Mouse (Mus musculus): ENCODE measurements around the gene Smco3. TPM values are rescaled to one million over a fixed set of nuclear protein-coding genes. Genes with fewer than 3 reads are reported as not detected.

Gene Smco3
- polyA plus RNA-seq, 1 experiment from 2014 or later, result 0.14 TPM

DNA sequence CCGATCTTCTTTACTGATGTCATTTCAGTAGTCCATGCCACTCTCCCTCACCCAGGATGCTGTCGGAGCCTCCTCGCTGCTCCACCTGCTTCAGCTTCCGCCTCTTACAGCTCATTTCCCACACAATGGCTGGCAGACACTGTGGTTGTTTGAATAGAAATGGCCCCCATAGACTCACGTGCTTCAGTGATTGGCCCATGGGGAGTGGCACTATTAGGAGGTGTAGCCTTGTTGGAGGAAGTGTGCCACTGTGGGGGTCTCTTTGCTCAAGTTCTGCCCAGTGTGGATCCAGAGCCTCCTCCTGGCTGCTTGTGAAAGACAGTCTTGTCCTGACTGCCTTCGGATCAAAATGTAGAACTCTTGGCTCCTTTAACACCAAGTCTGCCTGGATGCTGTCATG is 39.4 kb downstream of the Smco3 start:
- Histone ChIP-seq H3K4me3 (replicated peaks; ENCODE audit: low read depth, low read length) (no peak overlapping the region), H3K36me3 (ENCODE audit: control insufficient read depth, insufficient read depth, low read length) (no peaks in the 10 kb centered on the region), H3K4me1 (ENCODE audit: control insufficient read depth, insufficient read depth, low read length) (peaks cover 9% of the 10 kb centered on the region; the same call in 1 of the 2 replicates), H3K9me3 (ENCODE audit: control insufficient read depth, low read length) (no peaks in the 10 kb centered on the region), H3K9ac (replicated peaks; ENCODE audit: low read length) (no peak overlapping the region), H3K27me3 (ENCODE audit: control insufficient read depth, insufficient read depth, low read length) (no peaks in the 10 kb centered on the region), H3K27ac (replicated peaks; ENCODE audit: low read depth, low read length) (no peak overlapping the region), H3K4me2 (ENCODE audit: low read length) (no peak overlapping the region)
- DNase-seq (no peak), ATAC-seq (ENCODE audit: low FRiP score, low TSS enrichment) (no peak)
- WGBS, result 57% methylated on average over 6 of the region's 6 CpGs

DNA sequence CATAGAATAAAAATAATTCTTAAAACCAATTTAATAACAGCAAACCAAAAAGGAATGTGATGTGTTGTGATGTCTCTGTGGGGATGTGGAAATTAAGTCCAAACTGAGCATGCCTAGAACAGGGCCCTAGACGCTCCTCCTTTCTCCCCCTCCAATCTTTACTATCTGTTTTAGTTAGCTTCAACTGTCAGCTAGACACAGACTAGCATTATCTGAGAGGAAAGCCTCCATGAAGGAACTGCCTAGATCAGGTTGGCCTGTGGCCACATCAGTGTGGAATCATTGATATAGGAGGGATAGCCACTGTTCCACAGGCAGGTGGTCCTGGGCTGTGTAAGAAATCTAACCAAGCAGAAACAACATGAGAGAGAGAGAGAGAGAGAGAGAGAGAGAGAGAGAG is 40.1 kb downstream of the Smco3 start:
- no peak for ATAC-seq (ENCODE audit: low FRiP score, low TSS enrichment)
- WGBS, result 66% methylated on average over 1 of the region's 1 CpGs
- no peak for DNase-seq
- H3K36me3 ChIP-seq (ENCODE audit: control insufficient read depth, insufficient read depth, low read length), result no peaks in the 10 kb centered on the region
- H3K4me2 ChIP-seq (ENCODE audit: low read length), result no peak overlapping the region
- H3K9ac ChIP-seq (replicated peaks; ENCODE audit: low read length), result no peak overlapping the region
- no peaks in the 10 kb centered on the region for H3K9me3 ChIP-seq (ENCODE audit: control insufficient read depth, low read length)
- no peaks in the 10 kb centered on the region for H3K27me3 ChIP-seq (ENCODE audit: control insufficient read depth, insufficient read depth, low read length)
- H3K4me3 ChIP-seq (replicated peaks; ENCODE audit: low read depth, low read length), result no peak overlapping the region
- H3K27ac ChIP-seq (replicated peaks; ENCODE audit: low read depth, low read length), result no peak overlapping the region
- peaks cover 9% of the 10 kb centered on the region; the same call in 1 of the 2 replicates for H3K4me1 ChIP-seq (ENCODE audit: control insufficient read depth, insufficient read depth, low read length)

DNA sequence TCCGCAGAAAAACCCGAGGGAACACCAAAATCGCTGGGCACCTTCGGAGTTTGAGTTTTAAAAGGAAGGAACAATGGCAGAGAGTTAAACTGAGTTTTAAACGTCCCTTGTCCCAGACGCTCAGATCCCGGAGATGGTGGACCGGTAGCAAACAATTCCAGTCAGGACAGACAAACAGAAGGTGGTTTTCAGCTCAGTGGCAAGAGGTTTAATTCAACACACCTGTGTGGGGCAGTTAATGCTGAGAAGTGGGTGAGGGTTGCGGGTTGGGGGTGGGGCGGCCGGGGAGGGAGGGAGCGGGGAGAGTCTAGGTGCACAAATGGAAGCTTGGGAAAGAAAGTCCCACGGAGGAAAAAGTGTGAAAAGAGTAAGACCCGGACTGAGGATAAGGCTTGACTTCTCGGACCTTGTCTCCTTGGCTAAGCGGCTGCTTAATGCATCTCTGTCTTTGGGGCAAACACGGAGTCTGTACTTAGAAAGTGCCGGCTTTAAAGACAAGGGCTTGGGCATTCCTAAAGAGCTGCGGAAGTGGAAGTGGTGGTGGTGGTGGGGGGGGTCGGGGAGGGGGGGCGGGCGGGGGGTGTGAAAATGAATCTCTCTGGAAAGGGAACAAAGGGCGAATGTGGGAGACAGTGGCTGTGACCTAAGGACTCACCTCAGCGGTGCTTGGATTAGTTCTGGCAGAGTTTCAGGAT is 41.3 kb downstream of the Smco3 start:
- Histone ChIP-seq H3K27ac (replicated peaks; ENCODE audit: low read depth, low read length) (no peak overlapping the region), H3K9ac (replicated peaks; ENCODE audit: low read length) (peak overlapping the region; percentile 30), H3K27me3 (ENCODE audit: control insufficient read depth, insufficient read depth, low read length) (no peaks in the 10 kb centered on the region), H3K36me3 (ENCODE audit: control insufficient read depth, insufficient read depth, low read length) (no peaks in the 10 kb centered on the region), H3K9me3 (ENCODE audit: control insufficient read depth, low read length) (no peaks in the 10 kb centered on the region), H3K4me1 (ENCODE audit: control insufficient read depth, insufficient read depth, low read length) (peaks cover 9% of the 10 kb centered on the region; the same call in 1 of the 2 replicates), H3K4me2 (ENCODE audit: low read length) (peak overlapping the region; percentile 65), H3K4me3 (replicated peaks; ENCODE audit: low read depth, low read length) (peak overlapping the region; percentile 29)
- WGBS, result 1% methylated on average over 24 of the region's 24 CpGs
- DNase-seq (no peak), ATAC-seq (ENCODE audit: low FRiP score, low TSS enrichment) (no peak)

DNA sequence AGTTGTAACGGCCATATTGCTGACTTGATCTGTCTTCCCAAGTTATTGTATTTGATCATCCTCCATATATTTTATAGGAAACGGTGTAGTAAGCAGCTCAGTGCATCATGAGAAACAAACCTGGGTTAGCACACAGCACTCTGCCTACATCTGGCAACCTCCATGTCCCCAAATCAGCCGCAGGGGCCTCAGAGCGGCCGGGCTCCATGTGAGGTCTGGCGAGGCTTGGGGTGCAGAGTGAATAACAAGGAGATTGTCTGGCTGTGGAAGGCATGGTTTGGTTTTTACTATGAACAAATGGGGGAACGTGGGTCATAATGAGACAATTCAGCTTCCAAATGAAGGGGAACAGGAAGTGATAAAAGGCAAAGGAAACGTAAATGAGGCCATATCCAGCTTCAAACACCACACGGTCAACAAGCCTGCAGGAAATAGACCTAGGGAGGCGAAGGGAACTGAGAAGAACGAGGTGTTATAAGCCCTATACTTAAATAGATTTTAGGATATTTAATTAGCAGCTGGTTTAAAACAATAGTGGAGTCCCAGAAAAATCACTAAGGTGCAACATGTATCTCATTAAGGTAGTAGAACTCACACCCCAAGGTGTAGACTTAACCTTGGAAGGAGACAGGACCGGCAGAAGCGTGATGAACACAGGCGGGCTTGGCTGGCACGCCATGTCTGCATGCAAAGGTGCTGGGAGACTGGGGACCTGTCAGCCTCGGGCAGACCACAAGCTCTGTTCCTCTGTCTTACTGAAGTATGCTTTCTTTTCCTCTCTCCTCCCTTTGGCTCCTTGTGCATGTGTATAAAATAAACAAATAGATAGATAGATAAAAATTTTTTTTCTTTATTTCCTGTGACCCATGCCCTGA is 42.1 kb downstream of the Smco3 start:
- Histone ChIP-seq H3K9me3 (ENCODE audit: control insufficient read depth, low read length) (no peaks in the 10 kb centered on the region), H3K9ac (replicated peaks; ENCODE audit: low read length) (no peak overlapping the region), H3K27me3 (ENCODE audit: control insufficient read depth, insufficient read depth, low read length) (no peaks in the 10 kb centered on the region), H3K36me3 (ENCODE audit: control insufficient read depth, insufficient read depth, low read length) (no peaks in the 10 kb centered on the region), H3K4me2 (ENCODE audit: low read length) (peak overlapping the region; percentile 65), H3K27ac (replicated peaks; ENCODE audit: low read depth, low read length) (no peak overlapping the region), H3K4me3 (replicated peaks; ENCODE audit: low read depth, low read length) (peak overlapping the region; percentile 29), H3K4me1 (ENCODE audit: control insufficient read depth, insufficient read depth, low read length) (peaks cover 9% of the 10 kb centered on the region; the same call in 1 of the 2 replicates)
- WGBS, result 32% methylated on average over 16 of the region's 16 CpGs
- no peak for ATAC-seq (ENCODE audit: low FRiP score, low TSS enrichment)
- peak; percentile 44 for DNase-seq

DNA sequence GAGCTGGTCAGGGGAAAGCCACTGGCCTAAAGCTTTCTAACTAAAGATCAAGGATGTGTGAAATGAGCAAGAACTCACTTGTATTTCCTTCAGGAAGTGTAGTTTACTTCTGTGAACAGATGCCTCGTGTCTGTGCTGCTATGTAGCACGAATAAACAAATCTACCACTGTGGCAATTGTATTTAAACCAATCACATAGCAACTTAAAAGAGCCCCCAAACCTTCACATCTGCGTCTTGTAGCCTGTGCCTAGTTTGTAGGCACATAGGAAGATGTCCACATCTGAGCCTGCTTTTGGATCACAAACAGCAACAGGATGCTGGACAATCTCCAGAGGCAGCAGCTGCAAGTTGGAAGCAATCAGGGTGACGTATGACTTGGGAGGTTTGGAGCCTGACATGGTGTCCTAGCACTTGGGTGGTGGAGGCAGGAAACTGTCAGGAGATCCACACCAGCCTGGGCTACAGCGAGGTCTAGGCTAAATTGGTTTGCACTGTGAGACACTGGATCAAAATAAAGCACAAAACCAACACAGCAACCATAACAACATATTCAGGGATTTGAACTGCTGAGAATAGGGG is 45.8 kb downstream of the Smco3 start:
- Histone ChIP-seq H3K27ac (replicated peaks; ENCODE audit: low read depth, low read length) (no peak overlapping the region), H3K4me2 (ENCODE audit: low read length) (no peak overlapping the region), H3K36me3 (ENCODE audit: control insufficient read depth, insufficient read depth, low read length) (no peaks in the 10 kb centered on the region), H3K9me3 (ENCODE audit: control insufficient read depth, low read length) (no peaks in the 10 kb centered on the region), H3K4me3 (replicated peaks; ENCODE audit: low read depth, low read length) (no peak overlapping the region), H3K9ac (replicated peaks; ENCODE audit: low read length) (no peak overlapping the region), H3K4me1 (ENCODE audit: control insufficient read depth, insufficient read depth, low read length) (peaks cover 9% of the 10 kb centered on the region; the same call in 1 of the 2 replicates), H3K27me3 (ENCODE audit: control insufficient read depth, insufficient read depth, low read length) (no peaks in the 10 kb centered on the region)
- DNase-seq (no peak), ATAC-seq (ENCODE audit: low FRiP score, low TSS enrichment) (no peak)
- 80% methylated on average over 5 of the region's 5 CpGs for WGBS

DNA sequence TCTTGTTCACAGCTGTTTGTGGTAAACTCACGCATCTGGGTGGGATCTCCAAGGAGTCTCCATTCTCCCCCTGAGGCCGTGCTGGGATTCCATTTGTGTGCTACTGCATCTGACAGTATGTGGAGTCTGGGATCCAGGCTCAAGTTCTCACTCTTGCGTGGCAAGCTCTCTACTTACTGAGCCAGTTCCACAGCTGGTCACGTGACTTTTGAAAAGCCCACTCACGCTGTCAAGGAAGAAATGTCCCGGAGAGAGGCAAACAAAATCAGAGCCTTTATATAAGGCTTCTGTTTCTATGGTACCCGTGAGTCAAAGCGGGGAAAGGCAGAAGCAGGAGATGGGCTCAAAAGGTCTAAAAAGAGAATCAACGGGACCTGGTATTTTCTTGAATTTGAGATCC is 52.5 kb downstream of the Smco3 start:
- Histone ChIP-seq H3K4me3 (replicated peaks; ENCODE audit: low read depth, low read length) (no peak overlapping the region), H3K27ac (replicated peaks; ENCODE audit: low read depth, low read length) (no peak overlapping the region), H3K9me3 (ENCODE audit: control insufficient read depth, low read length) (no peaks in the 10 kb centered on the region), H3K4me2 (ENCODE audit: low read length) (no peak overlapping the region), H3K4me1 (ENCODE audit: control insufficient read depth, insufficient read depth, low read length) (no peaks in the 10 kb centered on the region), H3K9ac (replicated peaks; ENCODE audit: low read length) (no peak overlapping the region), H3K36me3 (ENCODE audit: control insufficient read depth, insufficient read depth, low read length) (no peaks in the 10 kb centered on the region), H3K27me3 (ENCODE audit: control insufficient read depth, insufficient read depth, low read length) (no peaks in the 10 kb centered on the region)
- WGBS, result 78% methylated on average over 9 of the region's 9 CpGs
- ATAC-seq (ENCODE audit: low FRiP score, low TSS enrichment) (no peak), DNase-seq (no peak)

DNA sequence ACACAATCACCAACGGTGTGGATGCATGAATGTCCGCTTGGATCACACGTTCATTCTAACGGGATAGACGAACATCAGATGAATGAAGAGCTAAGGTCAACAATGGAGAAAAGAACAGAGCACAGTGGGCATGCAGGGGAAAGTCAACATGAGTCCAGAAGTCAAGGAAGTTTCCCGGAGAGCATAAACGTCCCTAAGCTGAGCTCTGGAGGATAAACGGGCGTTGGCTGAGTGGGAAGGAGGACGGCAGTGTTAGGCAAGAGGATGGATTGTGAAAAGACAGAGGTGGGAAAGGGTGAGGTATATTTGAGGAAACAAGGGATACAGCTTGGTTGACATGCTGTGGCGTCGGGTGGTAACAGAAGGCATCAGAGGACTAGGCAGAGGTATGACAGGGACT is 53.1 kb downstream of the Smco3 start:
- Histone ChIP-seq H3K4me3 (replicated peaks; ENCODE audit: low read depth, low read length) (no peak overlapping the region), H3K4me1 (ENCODE audit: control insufficient read depth, insufficient read depth, low read length) (no peaks in the 10 kb centered on the region), H3K9me3 (ENCODE audit: control insufficient read depth, low read length) (no peaks in the 10 kb centered on the region), H3K36me3 (ENCODE audit: control insufficient read depth, insufficient read depth, low read length) (no peaks in the 10 kb centered on the region), H3K4me2 (ENCODE audit: low read length) (no peak overlapping the region), H3K9ac (replicated peaks; ENCODE audit: low read length) (no peak overlapping the region), H3K27ac (replicated peaks; ENCODE audit: low read depth, low read length) (no peak overlapping the region), H3K27me3 (ENCODE audit: control insufficient read depth, insufficient read depth, low read length) (no peaks in the 10 kb centered on the region)
- ATAC-seq (ENCODE audit: low FRiP score, low TSS enrichment) (no peak), DNase-seq (no peak)
- WGBS, result 87% methylated on average over 12 of the region's 12 CpGs

DNA sequence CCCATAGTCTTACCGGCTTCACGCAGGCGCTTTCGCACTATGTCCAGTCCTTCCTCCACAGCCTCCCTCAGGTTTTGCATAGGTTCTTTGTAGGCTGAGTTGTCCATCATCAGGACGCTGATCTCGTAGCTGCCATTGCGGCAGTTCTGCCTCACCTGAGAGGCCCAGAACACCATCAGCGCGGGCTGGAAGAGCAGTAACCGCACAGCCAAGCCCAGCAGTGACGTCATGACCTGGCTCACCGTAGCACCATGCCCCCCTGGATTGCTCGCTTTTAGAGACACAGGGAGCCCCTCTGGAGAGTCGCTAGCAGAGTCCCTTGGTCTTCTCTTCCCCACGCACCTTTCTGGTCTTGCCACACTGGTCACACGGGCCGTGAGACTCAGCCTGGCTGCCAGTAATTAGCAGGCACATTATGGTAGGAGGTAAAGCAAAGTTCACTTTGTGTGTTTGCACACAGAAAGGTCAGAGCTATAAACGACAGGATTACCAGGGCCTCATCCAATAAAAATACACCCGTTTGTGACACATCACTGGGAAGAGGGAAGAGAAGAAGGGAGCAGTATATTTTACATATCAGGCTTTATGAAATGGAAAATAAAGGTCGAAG is 53.8 kb downstream of the Smco3 start, which contains the start of gene Gucy2c:
Gene Gucy2c, minus strand, starts transcription at position 389 of the 610 bp plus-strand sequence.
- no peaks in the 10 kb centered on the region for H3K4me1 ChIP-seq (ENCODE audit: control insufficient read depth, insufficient read depth, low read length)
- no peaks in the 10 kb centered on the region for H3K27me3 ChIP-seq (ENCODE audit: control insufficient read depth, insufficient read depth, low read length)
- H3K4me2 ChIP-seq (ENCODE audit: low read length), result no peak within 1 kb of the TSS
- no peak within 1 kb of the TSS for H3K27ac ChIP-seq (replicated peaks; ENCODE audit: low read depth, low read length)
- no peak within 1 kb of the TSS for H3K9ac ChIP-seq (replicated peaks; ENCODE audit: low read length)
- ATAC-seq (ENCODE audit: low FRiP score, low TSS enrichment) (no peak), DNase-seq (no peak)
- 83% methylated on average over 20 of the region's 20 CpGs for WGBS
- H3K9me3 ChIP-seq (ENCODE audit: control insufficient read depth, low read length), result no peaks in the 10 kb centered on the region
- no peaks in the 10 kb centered on the region for H3K36me3 ChIP-seq (ENCODE audit: control insufficient read depth, insufficient read depth, low read length)
- no peak within 1 kb of the TSS for H3K4me3 ChIP-seq (replicated peaks; ENCODE audit: low read depth, low read length)

All from midbrain, embryonic 14.5 days (tissue).